Mouse (Mus musculus) ES-E14 (cell line): ENCODE results near the gene Trpm3.

Experiments used
- CHD2 ChIP-seq: IDR thresholded peaks from 2 replicates; pipeline ENCODE4 v1.6.1; 2014; ENCODE audit warnings: mild to moderate bottlenecking, low read depth, low read length, inconsistent platforms
- HCFC1 ChIP-seq: IDR thresholded peaks from 2 replicates; pipeline ENCODE4 v1.6.1; 2012; ENCODE audit warnings: low read length, inconsistent platforms, borderline replicate concordance; ENCODE audit not compliant: insufficient read depth
- MAFK ChIP-seq: IDR thresholded peaks from 2 replicates; pipeline ENCODE4 v1.6.1; 2014; ENCODE audit warnings: mild to moderate bottlenecking, low read depth, low read length, inconsistent platforms; ENCODE audit not compliant: insufficient read depth
- ZC3H11A ChIP-seq: IDR thresholded peaks from 2 replicates; pipeline ENCODE4 v1.6.1; 2012; ENCODE audit warnings: low read depth, mild to moderate bottlenecking, inconsistent platforms, low read length, borderline replicate concordance

DNA sequence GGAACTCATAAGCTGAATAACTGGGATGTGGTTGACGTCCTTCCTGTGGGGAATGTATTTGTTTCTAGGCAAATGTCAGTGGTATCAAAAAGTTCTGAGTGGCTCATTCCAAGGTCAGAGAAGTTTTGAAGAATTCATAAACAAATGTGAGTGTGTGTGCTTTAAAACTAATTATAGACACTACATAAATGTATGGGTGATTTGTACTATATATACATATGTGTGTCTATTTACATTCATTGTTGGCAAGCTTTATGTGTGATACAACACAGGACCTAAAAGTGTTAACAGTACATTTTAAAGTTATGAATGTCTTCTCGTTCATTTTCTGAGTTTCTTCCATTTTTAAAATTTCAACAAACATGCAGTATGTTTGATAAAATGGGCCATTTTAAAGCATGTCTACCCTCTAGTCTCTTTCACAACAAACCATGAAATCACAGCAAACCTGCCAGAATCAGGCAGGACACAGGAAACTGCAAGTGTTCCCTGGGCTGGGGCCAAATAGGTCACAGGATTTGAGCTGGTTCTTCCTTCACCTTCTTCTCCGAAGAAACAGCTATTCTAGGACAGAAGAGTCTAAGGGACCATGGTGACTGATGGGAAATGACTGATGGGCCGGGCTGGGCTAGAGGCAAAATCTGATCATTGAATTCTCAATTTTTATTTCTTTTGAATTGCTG lies 334.3 kb downstream of the Trpm3 start:
- TF ChIP-seq ZC3H11A: no peak
- no peak for TF ChIP-seq CHD2
- TF ChIP-seq HCFC1: no peak
- TF ChIP-seq MAFK: no peak
